Mouse (Mus musculus) megakaryocyte, adult 5-6 weeks (primary cell): ENCODE measurements around the gene Slc22a1. TPM values are rescaled to one million over a fixed set of nuclear protein-coding genes. Genes with fewer than 3 reads are reported as not detected.

ENCODE experiments used
- ATAC-seq: 2 replicates; pipeline ENCODE4 v1.8.0; 2016; ENCODE audit warnings: mild to moderate bottlenecking, inconsistent platforms; ENCODE audit not compliant: poor library complexity, severe bottlenecking
- total RNA-seq, 2 experiments: library from RNA; stranded (forward) in 1 of 2; stranded (reverse) in 1 of 2; fragments of 153-499, 151-499 nt in 1 of 2; fragments of 221-1000, 200-1000 nt in 1 of 2; gene quantifications; 2 replicates each; pipeline versions ENCODE4 v1.2.3 to v1.2.4; 2015 to 2017

Gene Slc22a1
- total RNA-seq (2015) = not detected in 2 replicates
- total RNA-seq (2017) = not detected in 2 replicates

GRCm38 (mm10) chr17:12675646-12676045, at the start of gene Slc22a1:
Gene Slc22a1, minus strand, starts transcription at chr17:12675829.
- no peak for ATAC-seq

- ATAC-seq = no peak
These were observed 49.4 kb upstream of the Slc22a1 start for GRCm38 (mm10) chr17:12724767-12725744.

DNA sequence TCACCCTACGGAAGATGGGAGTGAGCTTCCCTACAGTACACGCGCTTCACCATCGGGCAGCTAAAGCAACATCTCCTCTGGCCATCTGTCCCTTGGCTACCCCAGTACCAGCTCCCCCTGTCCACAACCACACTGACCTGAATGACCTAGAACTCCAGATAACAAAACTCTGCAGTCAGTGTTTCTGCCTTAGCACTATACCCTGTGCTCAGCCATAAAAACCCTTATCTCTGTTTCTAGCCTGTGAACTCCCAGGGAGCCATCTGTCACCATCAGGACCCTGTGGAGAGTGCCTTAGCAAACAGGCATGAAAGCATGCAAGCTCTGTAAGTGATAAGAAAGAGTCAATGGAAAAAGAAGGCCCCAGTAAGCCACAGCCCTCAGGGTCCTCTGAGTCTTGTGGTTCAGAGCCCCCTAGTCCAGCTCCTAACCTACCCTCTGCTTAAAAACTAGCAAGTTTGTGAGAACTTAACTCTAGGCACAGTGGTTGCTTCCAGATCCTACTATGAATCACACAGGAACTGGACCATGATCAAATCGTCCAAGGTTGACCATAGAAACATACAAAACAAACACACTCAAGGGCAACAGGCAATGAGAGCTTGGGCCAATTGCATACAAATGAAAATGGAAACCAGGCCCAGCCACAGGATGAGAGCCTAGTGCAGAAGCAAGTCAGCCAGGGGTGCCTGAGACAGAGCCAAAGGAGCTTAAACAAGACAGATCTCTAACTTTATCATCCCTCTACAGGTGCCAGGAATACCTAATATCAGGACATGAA, 48.5 kb upstream of the Slc22a1 start:
- ATAC-seq = no peak

DNA sequence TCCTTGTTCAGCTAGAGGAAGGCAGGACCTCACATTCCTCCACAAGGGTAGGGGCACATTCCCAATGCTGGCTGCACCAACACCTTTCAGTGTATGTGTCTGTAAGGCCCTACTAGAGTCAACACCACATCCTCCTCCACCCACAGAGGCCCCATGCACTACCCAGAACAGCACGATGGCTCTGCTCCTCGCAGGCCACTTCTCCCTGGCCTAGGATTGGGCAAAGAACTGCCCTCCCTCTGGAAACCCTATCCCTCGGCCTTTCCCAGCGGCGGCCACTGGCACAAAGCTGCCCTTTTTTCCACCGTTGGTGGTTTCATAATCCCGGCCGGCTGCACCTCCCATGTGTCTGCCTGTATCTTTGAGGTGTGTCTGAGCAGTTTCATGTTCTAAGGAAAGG, 47.0 kb upstream of the Slc22a1 start:
- ATAC-seq = peak; percentile 33; the same call in 1 of the 2 replicates

- ATAC-seq = no peak
These were observed 45.7 kb upstream of the Slc22a1 start for GRCm38 (mm10) chr17:12721118-12721886.

DNA sequence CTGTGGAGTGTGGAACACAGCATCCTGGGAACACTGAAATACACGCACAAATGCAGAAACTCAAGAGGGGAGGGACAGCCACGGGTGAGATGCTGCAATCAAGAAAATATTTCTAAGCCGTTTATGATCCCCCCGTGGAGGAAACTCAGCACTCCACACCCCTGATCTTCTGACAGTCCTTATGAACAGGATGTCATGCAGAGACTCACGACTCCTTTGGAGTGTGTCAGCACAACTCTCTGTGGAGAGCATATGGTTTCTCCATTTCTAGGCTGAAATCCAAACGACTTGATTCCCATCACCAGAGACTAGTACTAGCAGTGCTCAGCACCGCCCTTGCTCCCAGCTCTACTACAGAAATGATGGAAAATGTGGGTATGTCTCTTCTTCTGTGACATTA, 42.6 kb upstream of the Slc22a1 start:
- no peak for ATAC-seq

GRCm38 (mm10) chr17:12717445-12717844, 41.8 kb upstream of the Slc22a1 start:
- no peak for ATAC-seq

DNA sequence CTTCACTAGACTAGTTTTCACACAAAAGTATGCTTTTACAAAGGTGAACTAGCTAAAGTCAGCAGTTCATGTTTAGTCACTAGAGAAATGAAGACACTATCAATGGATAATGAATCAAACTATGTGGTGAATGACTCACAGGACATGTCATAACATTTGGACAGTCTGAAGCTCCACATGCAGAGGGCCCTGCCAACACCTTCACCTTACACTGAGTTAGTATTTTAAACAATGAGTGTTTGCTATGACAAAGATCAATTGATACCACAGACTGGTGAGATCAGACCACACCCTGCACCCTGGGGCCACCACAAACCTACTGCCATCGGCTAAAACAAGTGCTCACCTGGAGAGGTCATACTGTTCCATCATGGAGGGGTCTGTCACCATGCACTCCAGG, 39.4 kb upstream of the Slc22a1 start:
- no peak for ATAC-seq

- ATAC-seq = peak; percentile 69
These were observed 38.5 kb upstream of the Slc22a1 start for GRCm38 (mm10) chr17:12714080-12714561.

- ATAC-seq = no peak
These were observed 37.4 kb upstream of the Slc22a1 start for GRCm38 (mm10) chr17:12712993-12713392.

DNA sequence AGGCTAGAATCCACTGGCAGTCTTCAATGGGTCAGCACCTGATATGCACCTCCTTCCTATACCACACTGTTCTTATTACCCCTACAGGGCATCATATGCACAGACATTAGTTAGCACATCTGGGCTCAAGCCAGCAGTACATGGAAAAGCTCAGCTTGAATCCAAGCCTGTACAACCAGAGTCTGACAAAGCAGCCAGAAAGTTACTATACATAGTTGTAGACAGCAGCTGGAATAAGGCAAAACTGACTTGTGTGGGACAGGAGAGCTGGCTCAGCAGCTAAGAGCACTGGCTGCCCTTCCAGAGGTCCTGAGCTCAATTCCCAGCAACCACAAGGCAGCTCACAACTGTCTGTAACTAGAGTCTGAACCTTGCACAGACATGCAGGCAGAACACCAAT, 36.6 kb upstream of the Slc22a1 start:
- no peak for ATAC-seq

DNA sequence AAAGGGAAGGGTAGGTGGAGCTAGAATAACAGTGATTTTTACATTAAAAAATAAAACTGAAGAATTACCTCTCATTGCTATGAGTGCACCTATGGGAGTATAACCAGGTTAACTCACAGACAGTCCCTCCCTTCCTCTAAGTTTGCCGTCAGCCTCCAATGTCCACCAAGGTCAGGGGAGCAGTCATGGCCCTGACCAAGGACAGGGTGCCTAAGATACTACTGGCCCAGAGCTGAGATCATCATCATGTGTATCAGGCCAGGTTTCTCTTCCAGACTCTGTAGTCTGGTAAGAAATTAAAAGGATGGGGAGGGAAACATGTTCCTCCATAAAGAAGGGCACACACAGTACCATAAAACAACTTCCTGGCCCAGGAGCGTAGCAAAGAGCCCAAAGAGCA, 35.3 kb upstream of the Slc22a1 start:
- no peak for ATAC-seq

- ATAC-seq = no peak
These were observed 34.6 kb upstream of the Slc22a1 start for GRCm38 (mm10) chr17:12710050-12710780.

DNA sequence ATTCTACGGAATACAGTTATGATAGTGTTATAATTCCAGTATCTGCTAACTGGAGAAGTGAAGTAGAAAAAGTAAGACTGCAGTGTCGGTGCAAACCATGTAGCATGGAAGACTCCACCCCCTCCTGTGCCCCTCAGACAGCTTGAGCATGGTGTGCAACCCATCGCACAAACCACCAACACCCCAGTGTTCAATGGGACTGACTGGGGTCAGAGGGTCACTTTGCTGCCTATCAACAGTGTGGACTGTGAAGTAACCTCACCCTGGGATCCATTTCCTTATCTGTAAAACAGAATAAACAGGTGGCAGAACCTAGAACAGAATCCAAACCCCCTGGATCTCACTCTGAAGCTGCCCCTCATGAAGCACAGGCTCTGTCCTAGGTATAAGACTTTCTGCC, 32.8 kb upstream of the Slc22a1 start:
- ATAC-seq = no peak

DNA sequence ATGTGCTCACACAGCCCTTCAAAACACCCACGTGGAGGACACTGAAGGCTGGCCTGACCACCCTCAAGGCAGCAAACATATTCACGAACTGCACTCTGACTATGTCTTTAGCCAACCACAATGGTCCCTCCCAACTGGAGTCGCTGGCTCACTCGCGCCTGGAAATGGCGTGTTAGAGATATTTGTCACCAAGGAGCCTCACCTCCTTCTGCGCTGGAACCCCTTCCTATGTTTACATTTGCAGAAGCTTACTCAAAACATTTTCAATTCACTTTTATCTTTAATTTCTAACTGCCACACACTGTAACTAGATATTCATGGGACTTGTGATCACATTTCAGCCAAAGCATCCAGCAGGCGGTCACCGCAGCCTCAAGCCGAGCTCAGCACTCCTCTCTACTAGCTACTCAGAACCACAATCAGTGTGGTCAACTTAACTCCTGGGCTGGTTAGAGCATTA, 31.0 kb upstream of the Slc22a1 start:
- ATAC-seq = no peak

DNA sequence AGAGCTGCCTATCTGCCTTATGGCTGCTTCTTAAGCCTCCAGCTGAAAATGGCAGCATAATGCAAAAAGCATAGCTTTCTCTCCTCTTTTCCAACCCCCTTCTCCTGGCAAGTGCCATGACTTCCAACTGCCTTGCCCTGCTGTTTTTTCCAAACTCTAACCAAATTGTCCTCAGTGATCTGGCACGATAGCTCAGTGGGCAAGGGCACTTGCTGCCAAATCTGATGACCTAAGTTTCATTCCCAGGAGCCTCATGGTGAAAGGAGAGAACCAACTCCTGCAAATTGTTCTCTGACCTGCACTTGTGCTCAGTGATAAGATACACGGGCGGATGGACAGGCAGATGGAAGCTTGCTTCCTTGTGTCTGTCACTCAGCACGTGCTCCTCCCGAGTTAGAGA, 27.3 kb upstream of the Slc22a1 start:
- ATAC-seq = no peak

DNA sequence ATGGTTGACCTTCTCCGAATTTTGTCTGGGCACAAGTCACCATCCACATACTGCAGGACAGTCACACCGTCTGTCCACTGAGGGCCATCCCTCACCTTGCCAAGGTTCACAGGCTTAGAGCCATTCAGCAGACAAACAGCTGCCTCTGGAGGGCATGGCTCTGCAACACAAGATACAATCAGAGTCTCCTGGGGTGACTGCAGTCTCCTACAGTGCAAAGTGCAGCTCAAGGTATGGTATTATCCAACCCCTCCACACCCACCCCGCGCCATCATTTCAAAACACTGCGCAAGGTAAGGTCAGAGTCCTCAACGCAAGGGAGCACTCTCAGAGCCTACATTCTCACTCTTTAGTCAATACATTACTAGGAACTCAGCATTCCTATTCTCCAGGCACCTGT, 24.7 kb upstream of the Slc22a1 start:
- ATAC-seq = no peak

GRCm38 (mm10) chr17:12691899-12692298, 16.3 kb upstream of the Slc22a1 start:
- peak; percentile 40; the same call in 1 of the 2 replicates for ATAC-seq

DNA sequence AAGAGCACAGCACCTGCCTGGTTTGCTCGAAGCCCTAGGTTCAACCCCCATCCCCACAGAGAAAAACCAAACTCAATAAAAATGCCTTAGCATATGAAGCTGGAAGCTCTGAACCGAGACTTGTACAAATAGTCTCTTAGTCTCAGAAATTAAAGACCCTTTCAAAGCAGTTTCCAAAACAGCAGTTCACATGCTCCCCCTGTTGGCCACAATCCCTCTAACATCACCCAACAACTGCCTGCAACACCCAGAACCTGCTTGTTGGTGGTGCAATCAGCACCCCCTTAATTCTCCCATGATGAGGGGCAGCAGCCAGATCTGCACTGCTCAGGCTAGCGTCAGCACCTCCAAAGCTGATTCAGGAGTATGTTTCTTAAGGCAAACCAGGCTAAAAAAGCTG, 13.9 kb upstream of the Slc22a1 start:
- ATAC-seq = no peak
